Mouse (Mus musculus) layer of hippocampus, adult 2 months (tissue): ENCODE measurements at regions not wholly inside any gene's neighbourhood (a gene's known extent, or its start where the extent isn't known, plus 50 kb on each side); places are given as distances from the start of the nearest gene placed in this dataset.
A peak's percentile ranks its signal among the peaks of the same experiment; 100 is the strongest.

Experiments
- DNase-seq, 2 experiments: peaks; one replicate each; pipeline ENCODE4 v3.0.0; 2022; ENCODE audit warnings: low spot score in 2 of 2
- H3K27ac ChIP-seq: fragments of 200-600 bp; 2 replicates; pipeline ENCODE4 v1.8.1; 2022
- H3K4me3 ChIP-seq: fragments of 200-600 bp; 2 replicates; pipeline ENCODE4 v1.8.1; 2022; ENCODE audit warnings: mild to moderate bottlenecking
- CTCF ChIP-seq: fragments of 200-600 bp; conservative IDR thresholded peaks from 2 replicates; pipeline ENCODE4 v1.8.1; 2022; ENCODE audit warnings: antibody characterized with exemption, mild to moderate bottlenecking, moderate library complexity

- DNase-seq: no peak
- no peak overlapping the region for H3K27ac ChIP-seq
- peak; percentile 40 for TF ChIP-seq CTCF
- no peak overlapping the region for H3K4me3 ChIP-seq
These were observed 87.6 kb upstream of the Hand1 start for GRCm38 (mm10) chr11:57920263-57920662.

GRCm38 (mm10) chr11:57918447-57919059, 85.9 kb upstream of the Hand1 start:
- no peak overlapping the region for H3K4me3 ChIP-seq
- DNase-seq: no peak
- no peak for TF ChIP-seq CTCF

GRCm38 (mm10) chr11:57917974-57918373, 85.4 kb upstream of the Hand1 start:
- Histone ChIP-seq H3K27ac (no peak overlapping the region), H3K4me3 (no peak overlapping the region)
- peak; percentile 27 for TF ChIP-seq CTCF
- no peak for DNase-seq

More at GRCm38 (mm10) chr11:57918447-57919059, 85.9 kb upstream of the Hand1 start:
- H3K27ac ChIP-seq: no peak overlapping the region

GRCm38 (mm10) chr11:57916016-57916415, 83.4 kb upstream of the Hand1 start:
- Histone ChIP-seq H3K27ac (no peak overlapping the region), H3K4me3 (no peak overlapping the region)
- TF ChIP-seq CTCF: no peak

GRCm38 (mm10) chr11:57913801-57914560, 81.4 kb upstream of the Hand1 start:
- no peak for TF ChIP-seq CTCF
- DNase-seq: no peak
- H3K4me3 ChIP-seq: no peak overlapping the region
- no peak overlapping the region for H3K27ac ChIP-seq

More at GRCm38 (mm10) chr11:57916016-57916415, 83.4 kb upstream of the Hand1 start:
- no peak for DNase-seq

GRCm38 (mm10) chr11:57913020-57913699, 80.5 kb upstream of the Hand1 start:
- TF ChIP-seq CTCF: no peak
- Histone ChIP-seq H3K27ac (no peak overlapping the region), H3K4me3 (no peak overlapping the region)

GRCm38 (mm10) chr11:57911698-57912283, 79.2 kb upstream of the Hand1 start:
- TF ChIP-seq CTCF: no peak
- Histone ChIP-seq H3K4me3 (no peak overlapping the region), H3K27ac (no peak overlapping the region)
- no peak for DNase-seq

More at GRCm38 (mm10) chr11:57913020-57913699, 80.5 kb upstream of the Hand1 start:
- no peak for DNase-seq

GRCm38 (mm10) chr11:57904216-57904615, 71.6 kb upstream of the Hand1 start:
- H3K4me3 ChIP-seq: no peak overlapping the region
- TF ChIP-seq CTCF: no peak
- H3K27ac ChIP-seq: no peak overlapping the region
- no peak for DNase-seq

GRCm38 (mm10) chr11:57899335-57899734, 66.7 kb upstream of the Hand1 start:
- Histone ChIP-seq H3K27ac (no peak overlapping the region), H3K4me3 (no peak overlapping the region)
- DNase-seq: no peak
- no peak for TF ChIP-seq CTCF

GRCm38 (mm10) chr11:57895497-57895896, 62.9 kb upstream of the Hand1 start:
- no peak overlapping the region for H3K27ac ChIP-seq
- DNase-seq: no peak
- no peak for TF ChIP-seq CTCF
- H3K4me3 ChIP-seq: no peak overlapping the region

GRCm38 (mm10) chr11:57882736-57883635, 50.4 kb upstream of the Hand1 start:
- no peak overlapping the region for H3K4me3 ChIP-seq

More at GRCm38 (mm10) chr11:57882736-57883635, 50.4 kb upstream of the Hand1 start:
- no peak overlapping the region for H3K27ac ChIP-seq
- no peak for TF ChIP-seq CTCF
- DNase-seq: no peak
